Mouse (Mus musculus) skeletal muscle tissue, adult 2 months (tissue): ENCODE measurements around the gene Slc25a34.

Source experiments
- DNase-seq: peaks from one replicate; pipeline ENCODE4 v3.0.0-alpha.2; 2012; ENCODE audit warnings: low read depth, low spot score

Gene Slc25a34

DNA sequence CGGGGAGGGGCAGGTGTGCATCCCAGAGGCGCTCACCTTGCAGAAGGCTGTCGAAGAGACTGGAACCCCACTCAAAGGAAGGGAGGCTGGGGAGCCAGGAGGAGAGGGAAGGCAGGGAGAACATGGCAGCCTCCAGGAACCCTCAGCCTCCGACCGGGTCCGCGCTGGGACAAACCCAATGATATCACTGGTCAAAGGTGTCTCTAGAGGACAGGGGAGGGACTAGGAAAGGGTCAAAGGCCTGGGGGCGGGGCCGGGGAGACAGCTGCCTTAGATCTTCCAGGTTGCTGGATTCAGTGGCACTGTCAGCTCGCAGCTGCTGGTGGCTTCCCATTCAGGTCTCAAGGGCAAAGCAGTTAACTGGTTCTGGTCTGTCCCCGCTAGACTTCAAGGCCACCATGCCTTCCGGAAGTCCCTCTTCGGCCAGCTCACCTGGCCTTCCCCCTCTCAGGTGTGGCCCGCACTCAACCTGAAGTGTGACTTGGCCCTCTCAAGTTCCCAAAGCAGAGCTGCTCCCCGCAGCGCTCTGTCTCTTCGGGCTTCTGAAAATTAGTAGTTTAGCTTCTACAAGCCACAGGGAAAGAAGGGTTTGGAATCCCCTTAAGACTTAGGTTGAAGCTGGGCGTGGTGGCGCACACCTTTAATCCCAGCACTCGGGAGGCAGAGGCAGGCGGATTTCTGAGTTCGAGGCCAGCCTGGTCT, 5.6 kb downstream of the Slc25a34 start:
- no peak for DNase-seq

DNA sequence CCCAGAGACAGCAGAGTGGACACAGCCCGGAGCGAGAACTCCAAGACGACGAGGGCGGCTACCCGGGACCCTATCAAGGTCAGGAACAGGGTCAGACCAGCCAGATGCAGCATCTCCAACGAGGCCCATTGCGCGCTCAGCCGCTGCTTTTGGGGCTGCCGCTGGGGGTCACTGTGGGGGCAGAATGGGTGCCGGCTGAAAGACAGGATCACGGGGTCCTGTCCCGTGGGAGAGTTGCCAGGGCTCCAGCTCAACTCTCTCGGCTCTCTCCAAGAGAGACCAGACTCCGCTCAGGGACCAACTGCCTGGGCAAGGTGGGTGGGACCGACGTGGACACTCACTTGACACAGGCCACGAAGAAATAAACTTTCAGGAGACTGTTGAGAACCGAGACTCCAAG, 6.3 kb downstream of the Slc25a34 start:
- DNase-seq, result peak; percentile 57

DNA sequence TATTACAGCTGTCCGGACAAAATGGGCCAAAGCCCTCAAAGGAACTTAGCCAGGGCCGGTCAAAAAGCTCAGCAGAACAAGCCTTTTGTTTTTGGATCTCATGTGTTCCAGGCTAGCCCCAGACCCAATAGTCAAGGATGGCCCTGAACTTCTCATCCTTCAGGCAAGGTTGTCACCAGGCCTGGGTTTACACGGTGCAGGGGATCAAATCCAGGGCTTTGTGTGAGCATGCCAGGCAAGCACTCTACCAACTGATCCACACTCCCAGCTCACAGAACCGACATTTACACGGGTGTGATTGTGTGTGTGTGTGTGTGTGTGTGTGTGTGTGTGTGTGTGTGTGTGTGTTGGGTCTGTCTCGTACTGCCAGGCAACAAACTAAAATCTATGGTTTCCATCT, 6.8 kb downstream of the Slc25a34 start:
- DNase-seq, result no peak

DNA sequence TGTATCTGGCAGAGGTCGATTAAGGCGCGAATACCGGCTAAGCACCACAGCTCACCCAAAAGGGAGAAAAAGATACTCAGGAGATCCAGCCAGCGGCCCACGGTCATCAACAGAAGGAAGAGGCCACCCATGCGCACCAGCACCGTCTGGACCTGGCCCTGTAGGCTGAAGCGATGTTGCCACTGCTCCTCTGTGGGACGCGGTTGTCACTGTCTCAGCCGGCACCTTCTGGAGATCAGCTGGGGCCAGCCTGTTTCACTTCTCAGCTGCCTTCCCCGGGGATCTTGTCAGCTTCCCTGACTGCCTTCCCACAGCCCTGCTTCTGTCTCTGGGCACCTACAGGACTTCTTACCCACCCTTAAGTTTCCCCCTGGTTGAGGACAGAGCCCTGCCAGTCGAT, 8.7 kb downstream of the Slc25a34 start:
- no peak for DNase-seq

DNA sequence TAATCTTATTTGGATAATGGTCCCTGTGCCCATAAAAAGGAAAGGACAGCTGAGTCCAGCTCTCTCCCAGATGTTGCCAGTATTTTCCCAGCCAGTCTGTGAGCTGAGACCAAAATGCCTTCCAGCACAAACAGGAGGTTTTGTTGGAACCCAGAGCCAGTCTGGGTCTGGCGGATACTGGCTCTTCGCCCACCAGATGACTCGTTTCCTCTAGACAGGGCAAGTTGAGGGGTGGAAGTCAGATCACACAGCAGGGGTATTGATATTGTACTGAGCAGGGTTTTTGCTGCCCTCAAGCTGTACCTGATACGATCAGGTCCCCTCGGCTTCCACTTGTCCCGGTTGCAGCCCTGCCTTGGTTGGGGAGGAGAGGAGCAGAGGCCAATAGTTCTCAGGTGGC, 14.1 kb downstream of the Slc25a34 start:
- no peak for DNase-seq

DNA sequence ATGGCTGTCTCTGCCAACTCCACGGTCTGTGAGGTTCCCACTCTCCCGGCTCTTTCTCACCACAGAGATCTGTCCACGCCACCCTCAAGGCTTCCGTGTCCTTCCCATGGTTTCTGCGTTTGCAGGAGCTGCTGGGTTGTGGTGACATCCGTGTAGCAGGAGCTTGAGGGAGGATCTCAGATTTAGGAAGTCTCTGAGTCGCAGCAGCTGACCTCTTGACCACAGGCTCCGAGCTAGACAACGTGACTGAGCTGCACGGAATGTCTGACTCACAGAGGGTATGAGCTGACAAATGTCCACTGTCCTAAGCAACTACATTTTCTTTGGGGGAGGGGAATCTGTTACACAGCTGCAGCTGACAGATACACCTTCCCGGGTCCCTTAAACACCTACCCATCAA, 17.8 kb downstream of the Slc25a34 start, which contains the start of gene Fblim1:
Gene Fblim1 (minus strand): TSS at position 236 of the 400 bp plus-strand sequence.
- DNase-seq, result peak; percentile 47

DNA sequence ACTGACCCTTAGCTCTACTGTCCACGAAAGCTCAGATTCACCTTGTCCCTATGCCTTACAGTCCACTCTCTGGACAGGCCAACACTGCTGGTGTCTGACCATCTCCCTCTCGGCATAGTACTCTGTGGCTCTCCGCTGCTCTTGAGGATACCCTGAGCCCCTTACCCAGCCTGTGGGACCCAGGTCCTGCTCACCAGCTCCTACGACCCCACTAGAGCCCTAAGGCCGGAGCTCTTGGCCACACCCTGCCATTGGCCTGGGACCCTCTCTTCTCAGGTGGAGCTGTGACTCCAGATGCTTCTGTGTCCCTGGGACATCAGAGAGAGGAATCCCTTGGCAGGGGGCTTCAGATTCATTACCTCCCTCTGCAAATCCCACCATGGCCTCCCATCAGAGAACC, 18.2 kb downstream of the Slc25a34 start:
- DNase-seq, result no peak

DNA sequence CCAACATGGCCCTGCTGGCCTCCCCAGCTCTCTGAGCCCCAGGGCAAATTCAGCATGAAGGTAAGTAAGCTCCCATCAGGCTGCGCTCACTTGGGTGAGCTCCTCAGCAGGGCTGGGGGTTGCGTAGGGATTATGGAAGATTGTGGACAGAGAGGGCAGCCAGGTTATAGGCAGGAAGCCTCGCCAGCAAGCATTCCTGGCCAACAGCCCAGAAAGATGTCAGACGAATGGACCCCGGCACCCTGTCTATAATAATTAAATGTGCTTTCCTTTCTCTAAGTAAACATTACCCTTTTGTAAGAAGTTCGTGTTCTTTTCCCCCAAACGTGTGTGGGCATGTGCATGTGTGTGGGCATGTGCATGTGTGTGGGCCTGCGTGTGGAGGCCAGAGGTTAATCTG, 19.1 kb downstream of the Slc25a34 start:
- DNase-seq, result no peak

DNA sequence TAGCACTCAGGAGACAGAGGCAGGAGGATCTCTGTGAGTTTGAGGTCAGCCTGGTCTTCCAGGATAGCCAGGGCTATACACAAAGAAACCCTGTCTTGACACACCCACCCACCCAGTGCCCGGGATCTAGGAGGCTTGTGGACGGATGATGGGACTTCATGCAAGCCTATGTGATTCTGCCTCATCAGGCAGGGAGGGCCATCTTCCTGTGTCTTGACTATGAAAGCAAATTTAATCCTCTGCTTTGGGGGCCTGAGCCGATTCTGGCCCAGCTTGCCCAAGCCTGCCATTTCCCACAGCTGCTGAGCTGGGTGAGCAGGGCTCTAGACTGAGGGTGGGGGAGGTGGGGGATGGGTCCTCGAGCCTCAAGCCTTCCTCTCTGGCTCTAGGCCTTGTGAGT, 19.7 kb downstream of the Slc25a34 start:
- DNase-seq, result no peak

DNA sequence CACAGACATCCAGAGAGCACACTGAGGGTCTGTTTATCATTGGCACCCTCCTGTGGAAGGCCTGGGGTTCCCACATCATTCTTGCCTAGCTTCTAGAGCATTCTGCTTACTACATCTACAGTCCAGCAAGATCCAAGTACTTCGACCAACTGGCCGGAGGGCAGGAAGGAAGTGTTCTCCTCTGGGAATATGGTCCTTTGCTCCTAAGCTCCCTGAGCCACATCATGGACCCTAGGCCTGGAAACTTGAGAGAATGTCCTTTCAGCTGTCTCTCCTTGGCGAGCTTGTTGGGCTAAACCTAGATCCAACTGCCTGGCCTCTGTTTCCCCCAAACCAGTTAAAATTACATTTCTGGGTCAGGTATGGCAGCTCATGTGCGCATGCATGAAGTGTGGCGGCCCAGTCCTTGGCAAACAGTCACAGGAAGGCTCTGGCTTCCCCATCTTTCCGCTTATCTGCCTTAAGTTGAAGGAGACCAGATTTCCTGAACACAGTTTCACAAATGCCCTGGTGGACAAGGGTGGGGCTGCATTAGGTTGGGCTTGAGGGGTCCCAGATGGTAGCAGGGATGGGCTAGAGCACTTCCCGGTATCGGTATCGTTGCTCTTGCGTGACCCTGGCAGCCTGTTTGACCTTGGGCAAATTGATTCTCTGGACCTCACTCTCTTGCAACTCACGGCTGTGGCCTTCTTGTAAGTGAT, 20.9 kb downstream of the Slc25a34 start:
- peak; percentile 44 for DNase-seq

DNA sequence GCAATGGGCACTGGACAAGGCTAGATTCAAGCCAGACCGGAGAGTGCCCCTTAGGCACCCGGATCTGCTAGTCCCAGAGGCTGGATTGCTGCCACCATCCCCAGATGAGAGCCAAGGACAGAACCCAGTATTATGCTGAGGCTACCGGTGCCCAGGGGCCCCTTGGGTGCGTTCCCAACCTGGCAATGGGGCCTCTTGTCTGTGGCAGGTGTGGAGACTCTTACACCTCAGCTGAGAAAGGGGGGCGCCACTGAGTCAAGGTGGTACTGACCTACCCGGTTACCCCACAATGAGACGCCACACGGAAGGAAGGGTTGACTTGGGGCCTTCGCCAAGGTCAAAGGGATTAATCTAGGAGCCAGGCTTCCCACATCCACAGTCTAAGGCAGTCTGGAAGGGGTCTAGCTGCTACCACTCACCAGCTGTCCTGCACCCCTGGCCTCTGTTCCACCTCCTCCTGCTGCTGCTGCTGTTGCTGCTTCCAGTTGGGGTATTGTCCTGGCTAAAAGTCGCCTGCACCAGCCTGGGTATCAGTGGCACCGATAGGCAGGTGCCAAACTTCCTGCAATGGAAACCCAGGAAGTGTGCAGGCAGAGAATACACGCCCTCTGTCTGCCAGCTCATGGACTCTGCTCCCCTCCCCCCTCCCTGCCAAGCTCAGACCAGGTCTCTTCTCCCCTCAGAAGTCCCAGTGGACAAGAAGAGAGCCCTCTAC, 22.3 kb downstream of the Slc25a34 start:
- DNase-seq, result no peak

DNA sequence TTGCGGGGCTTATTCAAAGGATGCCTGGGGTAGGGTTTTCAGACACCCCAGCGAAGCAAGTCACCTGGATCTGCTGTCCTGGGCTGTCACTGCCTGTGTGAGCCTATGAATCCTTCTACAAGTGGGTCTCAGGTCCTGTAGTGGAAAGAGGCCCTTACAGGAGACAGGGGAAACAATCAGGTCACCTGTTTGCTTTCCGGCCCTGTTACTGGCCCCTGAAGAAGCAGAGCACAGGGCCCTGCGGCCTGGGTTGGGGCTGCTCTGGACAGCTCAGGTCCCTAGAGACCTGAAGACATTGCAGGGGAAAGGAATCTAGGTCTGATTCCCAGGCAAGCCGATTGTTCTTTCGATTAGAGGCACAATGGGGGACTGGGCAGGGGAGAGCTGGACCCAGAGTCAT, 23.3 kb downstream of the Slc25a34 start:
- DNase-seq, result no peak

DNA sequence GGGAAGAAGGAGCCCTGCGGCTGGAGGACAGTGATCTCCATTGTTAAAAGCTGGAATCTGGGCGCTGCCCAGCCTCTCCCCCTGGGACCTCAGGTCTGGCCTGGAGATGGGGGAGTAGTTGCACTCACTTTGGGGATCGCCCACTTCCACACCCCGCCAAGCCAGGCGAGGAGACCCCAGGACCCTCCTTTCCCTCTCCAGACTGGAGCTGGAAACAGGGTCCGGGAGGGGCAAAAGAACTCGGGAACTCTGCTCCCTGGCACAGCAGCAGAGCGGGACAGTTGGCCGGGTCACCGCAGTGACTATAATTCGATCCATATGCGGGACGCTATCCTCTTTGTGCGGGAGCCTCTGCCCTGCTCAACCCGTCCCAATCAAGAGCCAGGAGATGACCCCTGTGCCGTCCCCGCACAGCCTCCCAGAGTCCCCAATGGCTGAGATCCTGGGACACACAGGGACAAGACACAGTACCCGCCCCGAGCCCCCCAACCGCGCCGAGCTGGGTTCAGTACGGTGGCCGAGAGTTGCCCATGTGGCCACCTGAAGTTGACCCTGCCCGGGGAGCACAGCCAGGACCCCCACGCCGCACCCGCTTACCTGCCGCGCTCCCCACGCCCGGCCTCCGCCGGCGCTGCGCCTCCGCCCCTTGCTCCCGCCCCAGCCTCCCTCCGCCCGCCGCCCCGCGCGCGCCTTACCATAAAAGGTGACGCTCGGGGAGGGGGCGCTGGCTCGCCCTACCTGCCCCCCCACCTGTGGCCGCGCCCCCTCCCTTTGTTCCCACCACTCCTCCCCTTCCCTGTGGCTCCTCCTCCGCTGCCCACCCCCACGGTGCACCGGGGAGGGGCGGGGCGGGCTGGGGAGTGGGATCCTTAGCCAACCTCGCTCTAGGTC, 24.1 kb downstream of the Slc25a34 start:
- no peak for DNase-seq

DNA sequence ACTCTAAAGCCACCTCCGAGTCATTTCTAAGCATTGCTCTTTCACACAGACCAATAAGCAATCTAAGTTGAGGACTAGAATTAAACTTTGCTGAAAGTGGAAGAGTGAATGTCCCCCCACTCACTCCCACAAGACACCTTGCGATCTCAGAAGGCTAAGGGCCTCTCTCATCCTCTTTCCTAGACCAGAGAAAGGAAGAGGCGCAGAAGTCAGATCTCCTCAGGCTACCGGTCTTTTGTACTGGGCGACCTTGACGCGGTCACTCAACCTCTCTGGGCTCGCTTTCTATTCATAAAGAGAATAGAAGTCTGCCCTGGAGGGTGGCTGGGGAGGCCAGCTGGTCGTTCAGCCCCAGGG, 24.7 kb downstream of the Slc25a34 start:
- no peak for DNase-seq

DNA sequence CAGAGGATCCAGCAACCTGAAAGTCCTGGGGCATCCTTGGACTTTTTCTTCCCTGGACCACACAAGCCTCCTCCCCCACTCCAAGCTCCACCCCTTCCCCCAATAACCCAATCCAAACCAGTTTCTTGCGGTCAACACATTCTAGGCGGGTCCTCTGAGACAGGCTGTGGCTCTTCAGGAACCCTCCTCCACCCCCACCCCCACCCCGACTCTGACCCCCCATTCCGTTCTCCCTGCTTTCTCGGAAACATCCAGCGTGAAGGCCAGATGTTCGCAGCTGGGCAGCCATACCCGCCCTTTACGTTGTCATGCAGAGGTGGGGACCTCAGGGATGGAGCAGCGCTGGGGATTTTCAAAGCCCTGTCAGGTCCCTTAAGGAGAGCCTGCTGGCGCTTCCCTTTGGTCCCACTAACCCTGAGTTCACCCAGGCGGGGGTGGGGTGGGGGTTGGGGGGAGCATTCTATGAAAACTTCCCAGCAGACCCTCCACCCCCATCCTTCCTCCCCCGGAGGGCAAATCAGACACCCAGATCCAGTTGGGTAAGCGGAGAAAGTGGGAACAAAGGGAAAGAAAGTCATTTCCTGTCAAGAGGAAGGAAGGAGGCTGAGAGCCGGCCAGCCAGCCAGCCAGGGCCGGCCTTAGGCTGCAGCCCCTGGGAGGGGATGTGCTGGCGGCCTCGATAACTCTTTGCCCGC, 25.3 kb downstream of the Slc25a34 start:
- DNase-seq, result no peak

DNA sequence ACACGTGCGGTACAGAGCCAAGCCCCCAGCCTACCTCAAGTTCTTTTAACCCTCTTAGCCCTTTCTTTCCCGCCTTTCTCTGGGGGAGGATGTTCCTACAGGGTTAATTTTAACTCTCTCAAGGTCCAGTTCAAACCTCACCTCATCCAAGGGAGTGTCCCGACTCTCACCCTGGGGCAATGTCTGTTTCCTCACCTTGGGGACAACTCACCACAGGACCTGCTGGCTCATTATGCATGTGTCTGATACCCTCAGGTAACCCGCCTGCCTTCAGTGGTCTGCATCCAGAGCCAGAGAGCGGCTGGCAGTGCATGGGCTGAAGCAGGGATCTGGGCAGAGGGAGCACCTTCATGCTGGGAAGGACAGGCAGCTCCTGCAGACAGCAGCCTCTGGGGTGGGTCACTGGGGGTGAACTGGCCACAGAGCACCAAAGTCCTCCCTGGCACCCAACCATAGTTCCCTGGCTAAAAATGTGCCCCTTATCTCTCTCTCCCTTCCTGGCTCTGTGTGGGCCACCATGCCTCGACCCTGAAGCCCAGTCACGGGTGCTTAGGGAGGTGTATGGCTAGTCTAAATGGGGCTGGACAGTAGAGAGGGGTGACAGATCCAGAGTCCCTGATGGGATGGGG, 26.8 kb downstream of the Slc25a34 start:
- no peak for DNase-seq

DNA sequence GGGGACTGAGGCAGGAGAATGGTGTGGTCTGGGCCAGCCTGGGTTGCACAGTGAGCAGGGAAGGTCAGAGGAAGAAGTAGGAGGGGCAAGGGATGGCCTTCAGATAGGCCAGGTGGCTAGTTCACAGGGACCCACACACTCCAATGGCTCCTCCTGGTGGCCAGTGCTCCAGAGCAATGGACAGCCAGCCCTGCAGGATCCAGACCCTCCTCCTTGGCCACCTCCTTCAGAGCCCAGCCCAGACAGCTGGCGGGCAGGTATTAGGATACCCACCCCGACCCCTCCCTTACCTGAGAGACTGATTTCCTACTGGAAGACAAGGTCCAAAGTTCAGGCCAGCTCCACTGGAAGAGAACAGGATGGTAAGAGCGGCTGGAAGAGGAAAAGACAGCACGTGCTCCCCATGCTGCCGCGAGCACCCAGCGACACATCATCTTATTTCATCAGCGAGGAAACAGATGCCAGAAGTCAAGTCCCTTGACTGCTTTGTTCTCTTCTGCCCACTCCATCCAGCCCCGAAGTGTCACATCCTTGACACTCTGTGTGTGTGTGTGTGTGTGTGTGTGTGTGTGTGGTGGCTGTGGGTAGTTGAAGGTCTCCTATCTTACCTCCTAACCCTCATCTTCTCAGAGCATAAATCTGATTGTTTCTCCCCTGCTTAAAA, 27.9 kb downstream of the Slc25a34 start:
- DNase-seq, result no peak

DNA sequence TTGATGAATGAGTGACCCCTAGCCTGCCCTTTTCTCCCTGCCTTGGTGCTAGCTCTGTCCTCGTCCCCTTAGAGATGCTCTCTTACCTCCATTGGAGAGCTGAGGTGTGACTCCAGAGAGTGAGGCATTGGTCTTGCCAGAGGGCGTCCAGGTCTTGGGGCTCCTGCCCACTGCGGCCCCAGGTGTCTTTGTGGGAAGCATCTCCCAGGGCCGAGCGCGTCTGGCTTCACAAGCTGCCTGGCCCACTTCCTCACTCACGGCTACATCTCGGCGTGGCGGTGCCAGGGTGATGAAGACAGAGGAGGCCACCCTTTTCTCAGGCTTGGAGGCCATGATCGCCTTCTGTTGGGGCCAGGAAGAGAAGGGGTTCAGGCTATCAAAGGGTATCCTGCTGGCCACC, 28.5 kb downstream of the Slc25a34 start:
- DNase-seq, result no peak

DNA sequence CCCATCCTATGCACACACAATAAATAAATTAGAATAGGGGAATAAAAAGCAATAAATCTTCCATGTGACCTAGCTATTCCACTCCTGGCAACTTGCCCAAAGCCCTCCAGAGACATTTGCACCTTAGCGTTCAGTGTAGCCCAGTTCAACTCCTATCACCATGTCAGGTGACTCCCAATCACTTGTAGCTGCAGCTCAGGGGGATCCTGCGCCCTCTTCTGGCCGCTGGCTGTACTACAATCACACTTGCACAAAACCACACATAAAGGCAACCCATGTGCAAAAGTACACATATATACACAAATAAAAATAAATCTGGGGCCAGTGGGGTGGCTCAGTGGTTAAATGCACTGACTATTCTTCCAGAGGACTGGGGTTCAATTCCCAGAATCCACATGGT, 32.1 kb downstream of the Slc25a34 start:
- DNase-seq, result no peak

DNA sequence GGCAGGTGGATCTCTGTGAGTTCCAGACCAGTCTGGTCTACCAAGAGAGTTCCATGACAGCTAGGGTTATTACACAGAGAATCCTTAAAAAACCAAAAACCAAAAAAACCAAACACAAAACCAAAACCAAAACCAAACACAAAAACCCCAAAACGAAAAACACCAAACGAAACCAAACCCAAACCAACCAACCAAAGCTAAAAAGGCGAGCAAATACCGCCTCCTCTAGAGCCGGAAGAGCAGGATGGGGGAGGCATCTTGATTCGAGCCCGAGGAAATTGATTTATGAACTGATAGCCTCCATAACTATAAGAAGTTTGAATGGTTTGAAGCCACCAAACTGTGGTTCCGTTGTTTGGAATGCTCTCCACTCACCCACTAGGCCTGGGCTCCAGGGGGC, 39.7 kb downstream of the Slc25a34 start:
- no peak for DNase-seq
